Mouse (Mus musculus) gastrocnemius, adult 18-20 months (tissue): ENCODE results near the gene Smoc1. TPM values are rescaled to one million over a fixed set of nuclear protein-coding genes. Genes with fewer than 3 reads are reported as not detected.

Experiments used
- DNase-seq: peaks from one replicate; pipeline ENCODE4 v3.0.0; 2021; ENCODE audit warnings: low spot score
- microRNA-seq: library from miRNA; unstranded; fragments of <30 nt; microRNA quantifications from one replicate; pipeline ENCODE4 v1.2.0, GENCODE M21; 2021
- total RNA-seq, 2 experiments: library from RNA; stranded (reverse); gene quantifications; 2 replicates each; pipeline ENCODE4 v1.2.3; 2021

Smoc1 gene
- total RNA-seq, 2 experiments from 2014 or later, result 1.2 to 2.3 TPM

DNA sequence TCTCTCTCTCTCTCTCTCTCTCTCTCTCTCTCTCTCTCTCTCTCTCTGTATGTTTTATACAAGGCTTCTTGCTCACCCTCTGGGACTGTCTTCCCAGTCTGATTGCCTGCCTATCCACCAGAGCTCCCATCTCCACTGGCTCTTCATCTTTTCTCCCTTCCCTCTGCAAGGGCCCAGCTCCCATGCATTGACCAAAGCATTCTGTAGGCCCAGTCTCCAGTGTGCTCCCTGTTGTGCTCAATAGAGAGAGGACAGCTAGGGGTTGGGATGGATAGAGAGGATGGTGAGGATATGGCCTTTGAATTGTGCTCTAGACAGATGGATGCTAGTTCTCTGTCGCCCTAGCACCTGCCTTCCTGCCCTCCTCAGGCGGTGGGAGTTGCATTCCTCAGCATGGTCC is 196.7 kb downstream of the Smoc1 start:
- DNase-seq, result no peak

GRCm38 (mm10) chr12:81224843-81225242 is 198.2 kb downstream of the Smoc1 start:
- no peak for DNase-seq

DNA sequence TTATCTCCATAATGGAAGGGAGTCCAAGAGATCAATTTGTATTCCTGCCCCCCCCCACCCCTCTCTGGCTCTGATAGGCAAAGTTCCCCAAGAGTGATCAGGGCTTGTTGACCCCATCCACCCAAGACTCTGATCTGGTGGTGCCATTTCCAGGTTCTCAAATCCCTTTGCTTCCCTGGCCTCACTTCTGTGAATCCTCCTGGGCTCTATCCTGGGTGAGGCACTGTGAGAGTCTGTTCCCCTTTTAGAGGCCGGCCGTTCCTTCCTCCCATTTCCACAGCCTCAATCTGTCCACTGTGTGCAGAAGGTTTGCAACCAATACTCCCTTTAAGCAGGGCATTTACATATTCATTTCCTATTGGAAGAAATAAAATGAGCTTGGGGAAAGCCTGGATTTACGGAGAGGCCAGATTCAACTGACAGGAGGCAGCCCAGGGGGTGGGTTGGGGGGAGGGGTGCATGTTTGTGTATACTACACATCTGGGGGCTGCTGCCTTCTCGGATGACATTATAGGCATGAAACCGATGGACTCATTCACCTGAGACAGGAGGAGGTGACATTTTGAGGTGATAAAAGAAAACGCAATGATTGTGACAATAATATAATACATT is 199.5 kb downstream of the Smoc1 start:
- no peak for DNase-seq

GRCm38 (mm10) chr12:81226590-81226989 is 200.0 kb downstream of the Smoc1 start:
- no peak for DNase-seq

DNA sequence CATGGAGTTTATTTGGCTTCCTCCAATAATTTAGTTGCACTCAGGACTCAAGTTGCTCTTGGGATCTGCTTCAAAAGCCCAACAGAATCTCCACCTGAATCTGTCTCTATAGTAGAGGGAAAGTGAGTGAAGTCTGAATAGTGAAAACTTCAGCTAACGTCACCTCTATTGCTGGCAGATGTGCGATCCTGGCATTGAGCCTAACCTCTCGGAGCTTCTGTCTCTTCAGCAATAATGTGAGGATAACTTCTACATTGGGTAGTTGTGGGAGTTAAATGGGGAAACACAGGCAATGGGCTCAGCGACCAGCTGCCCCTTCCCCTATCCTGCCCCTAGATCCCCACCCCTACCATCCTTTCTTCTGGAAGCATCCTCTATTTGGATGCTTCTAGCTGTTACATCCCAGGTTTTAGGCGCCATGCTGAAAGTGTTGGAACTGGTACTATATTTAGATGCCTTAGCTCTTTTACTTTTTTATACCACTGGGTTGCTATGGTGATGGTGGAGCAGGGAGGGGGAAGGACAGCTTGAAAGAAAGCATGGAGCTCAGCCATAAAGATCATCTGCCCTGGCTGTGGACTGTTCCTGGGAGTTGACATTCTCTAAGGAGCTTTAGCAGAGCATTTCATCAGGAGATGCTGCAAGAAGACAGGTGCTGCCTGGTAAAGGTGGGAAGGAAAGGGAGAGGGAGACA is 201.3 kb downstream of the Smoc1 start:
- no peak for DNase-seq

- DNase-seq, result no peak
Measured at GRCm38 (mm10) chr12:81233746-81234380, 207.3 kb downstream of the Smoc1 start.

- DNase-seq, result no peak
Measured at GRCm38 (mm10) chr12:81235456-81236330, 209.1 kb downstream of the Smoc1 start.

Small RNA genes lying within 50 kb of the gene (microRNA-seq; reads per million reads assigned to microRNA genes)
- not detected for gene Mir3067

Other genes starting within 250 kb of the Smoc1 start
- 10 to 100 TPM; 39.3 to 43.9 TPM for gene Susd6, start 236.3 kb upstream of the Smoc1 start, total RNA-seq
- gene Srsf5, start 81.3 kb upstream of the Smoc1 start, total RNA-seq, result 10 to 100 TPM; 83.3 to 89.2 TPM
- gene Slc10a1, start 58.1 kb upstream of the Smoc1 start, total RNA-seq, result under 1 TPM in 1 of 2 experiments, not detected in 1; 0.21 TPM